Mouse (Mus musculus) liver, embryonic 16.5 days (tissue): ENCODE measurements at regions not wholly inside any gene's neighbourhood (a gene's known extent, or its start where the extent isn't known, plus 50 kb on each side); places are given as distances from the start of the nearest gene placed in this dataset.

ENCODE experiments used
- ATAC-seq: fragments of 200-750 bp; cut with Nextera tagmentation; 2 replicates; pipeline ENCODE4 v1.8.0; 2017; ENCODE audit warnings: low read depth, mild to moderate bottlenecking, moderate number of reproducible peaks, moderate library complexity
- H3K27ac ChIP-seq: fragments of 300-500 bp; sonication (generic); 2 replicates; pipeline ENCODE4 v1.5.1; 2014; ENCODE audit warnings: mild to moderate bottlenecking, low read length
- H3K27me3 ChIP-seq: fragments of 300-500 bp; sonication (generic); 2 replicates; pipeline ENCODE4 v1.6.1; 2014; ENCODE audit warnings: low read depth, low read length, mixed read lengths; ENCODE audit not compliant: control insufficient read depth, insufficient read depth
- H3K36me3 ChIP-seq: fragments of 300-500 bp; sonication (generic); 2 replicates; pipeline ENCODE4 v1.6.1; 2014; ENCODE audit warnings: mild to moderate bottlenecking; ENCODE audit not compliant: control insufficient read depth, insufficient read depth
- H3K4me1 ChIP-seq: fragments of 300-500 bp; sonication (generic); 2 replicates; pipeline ENCODE4 v1.6.1; 2014; ENCODE audit warnings: low read depth, low read length, mixed read lengths; ENCODE audit not compliant: control insufficient read depth
- H3K4me2 ChIP-seq: fragments of 300-500 bp; sonication (generic); 2 replicates; pipeline ENCODE4 v1.6.1; 2014; ENCODE audit warnings: low read depth, low read length, mixed read lengths
- H3K4me3 ChIP-seq: fragments of 300-500 bp; sonication (generic); 2 replicates; pipeline ENCODE4 v1.5.1; 2014; ENCODE audit warnings: low read depth, mild to moderate bottlenecking, low read length
- H3K9ac ChIP-seq: fragments of 300-500 bp; sonication (generic); 2 replicates; pipeline ENCODE4 v1.6.1; 2014; ENCODE audit warnings: low read depth, low read length
- H3K9me3 ChIP-seq: fragments of 300-500 bp; sonication (generic); replicated peaks from 2 replicates; pipeline ENCODE4 v1.6.1; 2016; ENCODE audit warnings: low read length; ENCODE audit not compliant: control insufficient read depth
- WGBS: fragments of 180-500 bp; shearing (Covaris S2); extraction: QIAGEN DNeasy Blood & Tissue Kit; methylation state at CpG from one replicate; pipeline ENCODE4 v1.1.7; 2014; ENCODE audit not compliant: insufficient replicate concordance; 5-methylcytosine and 5-hydroxymethylcytosine counted together

- H3K9me3 ChIP-seq: no peaks in the 10 kb centered on the region
- H3K27ac ChIP-seq: no peak overlapping the region
- no peak for ATAC-seq
- no peaks in the 10 kb centered on the region for H3K27me3 ChIP-seq
- H3K4me2 ChIP-seq: no peak overlapping the region
- no peak overlapping the region for H3K4me3 ChIP-seq
- WGBS: 60% methylated on average over 7 of the region's 7 CpGs
- no peak overlapping the region for H3K9ac ChIP-seq
- H3K36me3 ChIP-seq: no peaks in the 10 kb centered on the region
- H3K4me1 ChIP-seq: no peaks in the 10 kb centered on the region
These were observed 68.2 kb downstream of the Ankrd7 start for GRCm38 (mm10) chr6:18934362-18934761.

- Histone ChIP-seq H3K9me3 (no peaks in the 10 kb centered on the region), H3K27me3 (no peaks in the 10 kb centered on the region), H3K4me2 (no peak overlapping the region), H3K4me3 (no peak overlapping the region), H3K36me3 (no peaks in the 10 kb centered on the region), H3K9ac (no peak overlapping the region), H3K27ac (no peak overlapping the region), H3K4me1 (no peaks in the 10 kb centered on the region)
- 47% methylated on average over 5 of the region's 5 CpGs for WGBS
- peak; percentile 62 for ATAC-seq
These were observed 80.0 kb downstream of the Ankrd7 start for GRCm38 (mm10) chr6:18946002-18946683.
